Mouse (Mus musculus): ENCODE data around the gene Smg9.

- TF ChIP-seq EP300 (IDR thresholded peaks at IDR 0.05; ENCODE audit: low read depth) (no peak), CTCF (IDR thresholded peaks at IDR 0.05; ENCODE audit: low read depth) (no peak)
Observed at GRCm38 (mm10) chr7:24454199-24454598, 54.8 kb downstream of the Smg9 start.
